Mouse (Mus musculus) lung, postnatal 10 days (tissue): ENCODE data around the gene 1700123L14Rik.
"Not testable (repeated sequence)": the region's sequence is repeated elsewhere in the genome, so short reads cannot be mapped to it uniquely, and the experiment has no call there.

ENCODE experiments used
- DNase-seq: peaks from one replicate; pipeline ENCODE4 v3.0.0; 2021

1700123L14Rik gene

GRCm38 (mm10) chr6:96165818-96166379 is at the start of gene 1700123L14Rik:
Gene 1700123L14Rik, minus strand, starts transcription at chr6:96166243.
- DNase-seq: peak; percentile 68

- no peak for DNase-seq
Observed at GRCm38 (mm10) chr6:96205395-96205794, 39.4 kb upstream of the 1700123L14Rik start.

GRCm38 (mm10) chr6:96198991-96199390 is 32.9 kb upstream of the 1700123L14Rik start:
- not testable (repeated sequence) for DNase-seq

GRCm38 (mm10) chr6:96186517-96186916 is 20.5 kb upstream of the 1700123L14Rik start:
- no peak for DNase-seq

- no peak for DNase-seq
Observed at GRCm38 (mm10) chr6:96183392-96183791, 17.3 kb upstream of the 1700123L14Rik start.

GRCm38 (mm10) chr6:96178530-96178929 is 12.5 kb upstream of the 1700123L14Rik start:
- no peak for DNase-seq

DNA sequence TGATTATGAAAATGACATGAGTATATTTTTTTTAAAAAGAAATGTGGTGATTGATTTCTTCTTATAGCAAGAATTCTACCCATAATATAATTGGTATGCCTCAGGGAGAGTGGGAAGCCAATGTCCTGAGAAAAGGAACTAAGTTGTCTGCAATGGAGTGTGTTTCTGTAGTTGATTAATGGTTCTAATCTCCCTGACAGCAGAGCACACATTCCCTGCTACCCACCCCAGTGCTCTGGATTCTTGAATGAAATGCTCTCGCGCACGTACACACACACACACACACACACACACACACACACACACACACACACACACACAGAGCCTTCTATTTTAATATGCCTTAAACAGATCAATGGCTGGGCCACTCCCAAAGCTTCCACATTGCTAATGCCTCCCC is 7.6 kb upstream of the 1700123L14Rik start:
- DNase-seq: no peak

GRCm38 (mm10) chr6:96167031-96167430 is 988 bp upstream of the 1700123L14Rik start:
- DNase-seq: no peak

GRCm38 (mm10) chr6:96165403-96165802 is 640 bp downstream of the 1700123L14Rik start:
- DNase-seq: peak; percentile 29

DNA sequence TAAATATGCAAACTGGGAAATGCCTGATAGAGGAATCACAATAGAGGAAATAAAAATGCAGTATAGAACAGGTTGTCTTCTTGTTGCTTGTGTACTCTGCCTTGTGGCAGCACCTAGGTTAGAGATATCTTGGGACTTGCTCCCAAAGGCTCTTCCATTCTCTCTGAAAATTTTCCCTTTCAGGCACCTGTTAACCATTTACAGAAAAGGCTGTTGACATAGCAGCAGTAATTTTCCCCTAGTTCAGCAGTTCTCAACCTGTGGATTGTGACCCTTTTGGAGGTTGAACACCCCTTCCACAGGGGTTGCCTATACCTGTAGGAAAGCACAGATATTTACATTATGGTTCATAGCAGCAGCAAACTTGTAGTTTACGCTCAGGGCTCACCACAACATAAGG is 22.7 kb downstream of the 1700123L14Rik start:
- no peak for DNase-seq

DNA sequence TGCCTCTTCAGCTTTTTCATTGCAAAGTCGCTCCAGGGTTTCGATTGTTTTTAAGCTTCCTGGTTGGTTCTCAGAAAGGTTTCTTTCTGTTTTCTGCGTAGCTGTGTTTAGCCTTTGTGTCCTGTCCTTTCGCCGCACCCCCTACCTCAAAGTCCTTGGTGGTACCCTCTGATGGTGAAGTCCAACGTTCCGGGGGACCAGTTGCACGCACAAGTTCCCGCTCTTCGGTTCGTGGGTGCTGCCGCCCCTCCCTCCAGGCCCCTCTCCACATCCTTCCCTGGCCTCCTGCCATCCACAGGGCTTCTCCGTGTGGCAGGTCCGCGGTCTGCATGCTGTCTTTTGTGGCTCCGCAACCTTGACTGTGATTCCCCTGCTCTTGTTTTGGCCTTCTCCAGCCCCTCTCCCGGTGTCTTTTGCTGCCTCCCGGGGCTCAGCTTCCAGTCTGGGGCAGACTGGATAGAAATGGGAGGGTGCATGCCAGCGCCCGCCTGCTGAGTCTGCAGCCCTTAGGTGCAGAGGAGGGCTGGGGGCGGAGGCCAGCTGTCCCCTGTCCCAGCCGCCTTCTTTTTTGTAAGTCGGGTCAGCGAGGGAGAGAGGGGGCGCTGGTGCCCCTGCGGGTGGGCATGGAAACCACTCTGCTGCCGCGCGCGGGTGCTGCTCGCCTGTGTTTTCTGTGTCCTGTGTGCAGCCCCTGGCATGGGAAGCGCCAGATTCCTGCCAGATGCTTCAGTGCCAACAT is 49.3 kb downstream of the 1700123L14Rik start:
- DNase-seq: peak; percentile 72

GRCm38 (mm10) chr6:96116148-96116533 is 49.9 kb downstream of the 1700123L14Rik start:
- DNase-seq: peak; percentile 18
